Mouse (Mus musculus) liver, adult 2 months (tissue): ENCODE results near the gene Rab11fip5.
A peak's percentile ranks its signal among the peaks of the same experiment; 100 is the strongest.

Source experiments
- CTCF ChIP-seq: fragments of 200-500 bp; IDR thresholded peaks from 2 replicates; pipeline ENCODE4 v1.5.1; 2011; ENCODE audit warnings: low read depth, low read length, control low read depth
- POLR2A ChIP-seq: fragments of 200-500 bp; IDR thresholded peaks from 2 replicates; pipeline ENCODE4 v1.6.1; 2011; ENCODE audit warnings: low read length, control low read depth; ENCODE audit not compliant: insufficient read depth; ENCODE audit errors: extremely low read depth

GRCm38 (mm10) chr6:85290869-85291824 lies 83.3 kb downstream of the Rab11fip5 start:
- TF ChIP-seq POLR2A (no peak), CTCF (peak; percentile 59)
